8 mouse cellular contexts compared by ENCODE assay signal in genomic region chr15:88862881-88863694, GRCm38 (mm10). TPM values are rescaled to one million over a fixed set of nuclear protein-coding genes. Genes with fewer than 3 reads are reported as not detected.
A peak's percentile ranks its signal among the peaks of the same experiment; 100 is the strongest.
DNase-seq lines count a peak whose midpoint lies in the region; ATAC-seq and TF ChIP-seq lines count a peak whose summit lies in the region.

No protein-coding gene starts in this region.

- peak overlapping the region; percentile 82 for H3K9ac ChIP-seq in limb, embryonic 15.5 days

- H3K4me1 ChIP-seq in cerebellum, adult 2 months (ENCODE audit: control insufficient read depth, insufficient read depth, low read length) = peaks cover 33% of the 10 kb centered on the region
- peaks cover 61% of the 10 kb centered on the region for H3K4me1 ChIP-seq in limb, embryonic 15.5 days

- DNase-seq in gastrocnemius, adult 18-20 months (ENCODE audit: low spot score) = peak; percentile 52
- DNase-seq in gastrocnemius, postnatal 14 days = no peak
- DNase-seq in cerebellum, adult 2 months = peak in 1 of 2 experiments; percentile 71
- peak; percentile 73 for DNase-seq in gastrocnemius, adult 2 months
- DNase-seq in kidney, adult 18-20 months = peak; percentile 80
- peak; percentile 72 for DNase-seq in naive thymus-derived CD4-positive, alpha-beta T cell, adult 2 months (ENCODE audit: low read depth)
- peak; percentile 58 for DNase-seq in testis, postnatal 14 days (ENCODE audit: low spot score)

- WGBS in cerebellum, adult 2 months = under 1% methylated on average over 98 of the region's 98 CpGs
- WGBS in limb, embryonic 15.5 days = under 1% methylated on average over 98 of the region's 98 CpGs

- no peak for TF ChIP-seq POLR2A in cerebellum, adult 2 months (IDR thresholded peaks at IDR 0.05; ENCODE audit: borderline replicate concordance, insufficient read depth, low read length)

- H3K4me2 ChIP-seq in limb, embryonic 15.5 days = peak overlapping the region; percentile 93

- intact Hi-C loops in gastrocnemius, postnatal 14 days (cut with DNase I; ENCODE audit: low total_unique reads) = no loop called here
- intact Hi-C loops in gastrocnemius, adult 2 months (cut with DNase I) = no loop called here

- peak overlapping the region; percentile 78 for H3K4me3 ChIP-seq in cerebellum, adult 2 months (replicated peaks; ENCODE audit: insufficient read depth, low read depth, low read length)
- H3K4me3 ChIP-seq in gastrocnemius, adult 2 months = peak overlapping the region; percentile 82
- H3K4me3 ChIP-seq in limb, embryonic 15.5 days = peak overlapping the region; percentile 88

- no peak for TF ChIP-seq CTCF in cerebellum, adult 2 months (IDR thresholded peaks at IDR 0.05; ENCODE audit: borderline replicate concordance, insufficient read depth, low read depth, low read length)
- TF ChIP-seq CTCF in gastrocnemius, adult 2 months (IDR thresholded peaks at IDR 0.05) = no peak

- no peaks in the 10 kb centered on the region for H3K9me3 ChIP-seq in limb, embryonic 15.5 days

- peaks cover 23% of the 10 kb centered on the region for H3K36me3 ChIP-seq in limb, embryonic 15.5 days

- peak overlapping the region; percentile 99 for H3K27ac ChIP-seq in cerebellum, adult 2 months (ENCODE audit: insufficient read depth, low read length)
- H3K27ac ChIP-seq in gastrocnemius, adult 2 months = peak overlapping the region; percentile 100
- H3K27ac ChIP-seq in limb, embryonic 15.5 days = peak overlapping the region; percentile 96

- no peaks in the 10 kb centered on the region for H3K27me3 ChIP-seq in cerebellum, adult 2 months (ENCODE audit: control insufficient read depth, insufficient read depth, low read length)
- no peaks in the 10 kb centered on the region for H3K27me3 ChIP-seq in limb, embryonic 15.5 days

- no peak for ATAC-seq in limb, embryonic 15.5 days (ENCODE audit: insufficient number of reproducible peaks, low FRiP score, low TSS enrichment, low read depth)

RNA-seq across cellular contexts. Expression of gene Pim3, which starts 1.1 kb away (rescaled TPM):
- 10 to 100 TPM; 24.1 to 37.3 TPM for total RNA-seq in gastrocnemius, adult 18-20 months (2021)
- 10 to 100 TPM; 13.4 to 26.0 TPM for total RNA-seq in gastrocnemius, postnatal 14 days (2021)
- 23.4 and 24.2 TPM in 2 replicates for polyA plus RNA-seq in cerebellum, adult 2 months (2012; rRNA removed)
- 10 to 100 TPM; 34.4 to 46.6 TPM for total RNA-seq in gastrocnemius, adult 2 months (2021)
- 52.9 and 61.4 TPM in 2 replicates for polyA plus RNA-seq in limb, embryonic 15.5 days (2015; fragmentation: Nextera tagmentation; extraction: Ambion mirVana)

RNA-seq across cellular contexts. Expression of gene Creld2, which starts 43.6 kb away (rescaled TPM):
- 10 to 100 TPM in 1 of 2 experiments, 1 to 10 TPM in 1; 6.9 to 10.3 TPM for total RNA-seq in gastrocnemius, adult 18-20 months (2021)
- total RNA-seq in gastrocnemius, postnatal 14 days (2021) = 10 to 100 TPM in 1 of 2 experiments, 1 to 10 TPM in 1; 8.9 to 11.4 TPM
- 28.6 and 32.0 TPM in 2 replicates for polyA plus RNA-seq in cerebellum, adult 2 months (2012; rRNA removed)
- total RNA-seq in gastrocnemius, adult 2 months (2021) = 10 to 100 TPM in 1 of 2 experiments, 1 to 10 TPM in 1; 8.1 to 11.6 TPM
- 94.5 and 99.0 TPM in 2 replicates for polyA plus RNA-seq in limb, embryonic 15.5 days (2015; fragmentation: Nextera tagmentation; extraction: Ambion mirVana)

RNA-seq across cellular contexts. Expression of gene Alg12, which starts 44.0 kb away (rescaled TPM):
- 1 to 10 TPM; 4.2 to 4.8 TPM for total RNA-seq in gastrocnemius, adult 18-20 months (2021)
- total RNA-seq in gastrocnemius, postnatal 14 days (2021) = 1 to 10 TPM; 4.9 to 5.4 TPM
- polyA plus RNA-seq in cerebellum, adult 2 months (2012; rRNA removed) = 17.3 and 18.5 TPM in 2 replicates
- 1 to 10 TPM; 3.9 to 6.6 TPM for total RNA-seq in gastrocnemius, adult 2 months (2021)
- polyA plus RNA-seq in limb, embryonic 15.5 days (2015; fragmentation: Nextera tagmentation; extraction: Ambion mirVana) = 12.0 and 12.3 TPM in 2 replicates
